Mouse (Mus musculus) hematopoietic stem cell, adult 5-6 weeks (primary cell): ENCODE results near the gene Rbm10. TPM values are rescaled to one million over a fixed set of nuclear protein-coding genes. Genes with fewer than 3 reads are reported as not detected.

Experiments
- ATAC-seq, 2 experiments: fragments of 125-278 bp in 1 of 2; replicated peaks in 1 of 2; 2 replicates each; pipeline ENCODE4 v1.8.0; 2016 to 2017; ENCODE audit warnings: inconsistent platforms in 2 of 2, mild to moderate bottlenecking in 2 of 2, moderate number of reproducible peaks in 2 of 2, low read depth in 1 of 2, moderate TSS enrichment in 1 of 2; ENCODE audit not compliant: low FRiP score in 2 of 2, poor library complexity in 2 of 2, severe bottlenecking in 2 of 2, insufficient read depth in 1 of 2, low TSS enrichment in 1 of 2
- total RNA-seq: library from RNA; stranded (forward); fragments of 172-1452, 232-1000 nt; gene quantifications from 2 replicates; pipeline ENCODE4 v1.2.3, GENCODE M21; 2017

Rbm10 gene
- total RNA-seq, 1 experiment from 2014 or later = 57.2 TPM

DNA sequence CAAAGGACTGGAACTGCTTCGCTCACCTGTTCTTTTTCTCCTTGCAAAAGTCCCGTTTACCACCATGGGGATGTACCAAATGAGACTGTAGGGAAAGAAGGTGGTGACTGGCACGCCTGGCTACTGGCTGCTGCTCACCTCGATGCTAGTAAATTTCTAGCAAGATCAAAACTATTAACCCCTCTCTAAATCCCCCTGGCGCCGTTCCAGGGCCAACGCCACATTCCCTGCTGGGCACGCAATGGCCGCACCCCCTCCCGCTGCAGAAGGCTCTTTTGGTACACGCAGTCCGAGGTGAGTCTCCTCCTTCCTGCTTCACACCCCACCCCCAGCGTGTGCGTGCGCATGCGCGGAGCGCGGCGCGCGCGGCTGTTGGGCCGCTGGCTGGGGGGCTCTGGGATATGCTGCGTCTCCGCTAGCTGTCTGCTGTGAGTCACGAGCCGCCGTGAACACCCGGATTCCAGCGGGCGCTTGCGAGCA, 70.8 kb downstream of the Rbm10 start:
- ATAC-seq = peak; percentile 70 to 74

DNA sequence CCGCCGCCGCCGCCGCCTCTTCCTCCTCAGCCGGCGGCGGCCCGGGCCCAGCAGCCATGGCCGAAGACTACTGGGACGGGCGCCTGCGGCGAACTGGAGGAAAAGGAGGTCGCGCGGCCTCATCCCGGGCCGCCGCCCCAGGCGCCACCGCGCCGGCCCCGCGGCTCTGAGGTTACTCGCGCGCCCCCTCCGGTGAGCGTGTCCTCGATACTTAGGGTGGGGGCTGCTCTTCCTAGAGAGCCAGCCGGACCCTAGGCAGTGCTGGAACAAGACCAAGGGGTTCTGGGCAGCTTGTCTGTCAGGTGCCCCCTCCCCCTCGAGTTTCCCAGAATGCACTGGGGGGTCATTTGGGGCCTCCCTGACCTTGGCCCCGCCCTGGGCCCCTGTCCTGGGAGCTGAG, 71.3 kb downstream of the Rbm10 start:
- no peak for ATAC-seq

DNA sequence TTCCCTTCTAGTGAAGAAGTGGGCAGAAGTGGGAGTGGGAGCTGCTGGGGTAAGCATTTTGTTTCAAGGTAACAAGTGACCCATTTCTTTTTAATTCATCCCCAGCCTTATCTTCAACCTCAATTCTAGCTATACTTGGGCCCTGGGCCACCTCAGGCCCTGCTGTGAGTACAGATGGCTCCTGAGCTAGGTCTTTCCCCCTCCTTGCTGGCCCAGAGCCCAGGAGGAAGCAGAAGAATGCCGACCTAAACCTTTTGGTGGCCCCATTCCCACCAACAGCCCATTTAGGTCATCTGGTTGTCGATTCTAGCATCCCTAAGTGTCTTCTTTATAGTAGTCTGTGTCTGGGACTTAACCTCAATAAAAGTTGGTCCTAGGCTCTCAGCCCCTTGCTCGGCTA, 74.3 kb downstream of the Rbm10 start:
- ATAC-seq = no peak

DNA sequence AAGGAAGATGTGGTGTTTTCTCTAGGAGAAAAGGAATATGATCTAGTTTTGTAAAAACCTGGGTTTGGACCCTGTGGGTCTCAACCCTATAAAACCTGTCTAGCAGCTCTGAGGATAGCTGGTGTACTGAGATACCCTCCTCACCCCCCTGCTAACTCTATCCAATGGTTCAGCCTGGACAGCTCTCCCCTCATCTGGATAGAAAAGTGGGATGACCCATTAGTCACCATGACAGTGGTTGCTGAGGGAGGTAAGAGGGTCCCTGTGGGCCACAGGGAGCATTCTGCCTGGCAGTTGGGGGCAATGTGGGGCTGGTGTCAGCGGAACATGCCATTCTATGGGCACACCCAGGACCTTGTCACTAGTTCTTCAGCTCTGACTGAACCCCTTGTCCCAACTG, 75.3 kb downstream of the Rbm10 start:
- ATAC-seq = no peak

DNA sequence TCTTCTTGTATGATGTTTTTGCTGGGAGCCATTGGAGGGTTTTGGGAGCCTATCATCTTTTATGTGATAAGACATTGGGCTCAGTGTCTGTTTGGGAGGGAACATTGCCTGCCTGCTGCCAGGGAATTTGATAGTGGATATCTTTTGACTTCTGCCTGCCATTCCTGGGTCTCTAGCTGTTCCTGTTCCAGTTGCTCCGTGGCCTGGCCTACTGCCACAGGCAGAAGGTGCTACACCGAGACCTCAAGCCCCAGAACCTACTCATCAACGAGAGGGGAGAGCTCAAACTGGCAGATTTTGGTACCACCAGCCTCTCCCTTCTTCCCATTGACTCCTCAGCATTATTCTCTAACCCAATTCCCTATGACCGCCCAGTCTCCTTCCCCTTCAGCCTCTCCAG, 78.5 kb downstream of the Rbm10 start:
- ATAC-seq = no peak

Other genes starting within 250 kb of the Rbm10 start
- gene Jade3, start 191.8 kb upstream of the Rbm10 start, total RNA-seq = 14.4 and 15.6 TPM in 2 replicates
- gene Rgn, start 67.7 kb upstream of the Rbm10 start, total RNA-seq = not detected in 2 replicates
- gene Ndufb11, start 116 bp downstream of the Rbm10 start, total RNA-seq = 60.1 and 109 TPM in 2 replicates
- 144 and 174 TPM in 2 replicates for gene Uba1, start 40.8 kb downstream of the Rbm10 start, total RNA-seq
- 37.0 and 41.0 TPM in 2 replicates for gene Cdk16, start 70.5 kb downstream of the Rbm10 start, total RNA-seq
- gene Usp11, start 86.4 kb downstream of the Rbm10 start, total RNA-seq = 36.5 and 44.2 TPM in 2 replicates
- gene Araf, start 180.3 kb downstream of the Rbm10 start, total RNA-seq = 38.7 and 51.7 TPM in 2 replicates